Mouse (Mus musculus) spleen, adult 2 months (tissue): ENCODE measurements around the gene Grik3. TPM values are rescaled to one million over a fixed set of nuclear protein-coding genes. Genes with fewer than 3 reads are reported as not detected.
"Not testable (repeated sequence)": the region's sequence is repeated elsewhere in the genome, so short reads cannot be mapped to it uniquely, and the experiment has no call there.

Experiments used
- DNase-seq, 2 experiments: peaks; one replicate each; pipeline versions ENCODE4 v3.0.0 to v3.0.0-alpha.2; 2012 to 2021; ENCODE audit warnings: low spot score in 2 of 2, low read depth in 1 of 2
- H3K27ac ChIP-seq: fragments of 200-500 bp; 2 replicates; pipeline ENCODE4 v1.5.1; 2012; ENCODE audit warnings: low read length, inconsistent platforms; ENCODE audit not compliant: insufficient read depth
- H3K27me3 ChIP-seq: fragments of 200-500 bp; 2 replicates; pipeline ENCODE4 v1.6.1; 2012; ENCODE audit warnings: mild to moderate bottlenecking, moderate library complexity, low read length, inconsistent platforms; ENCODE audit not compliant: control insufficient read depth, insufficient read depth
- H3K36me3 ChIP-seq: fragments of 200-500 bp; 2 replicates; pipeline ENCODE4 v1.6.1; 2012; ENCODE audit warnings: mild to moderate bottlenecking, low read length, inconsistent platforms; ENCODE audit not compliant: control insufficient read depth, insufficient read depth
- H3K4me1 ChIP-seq: fragments of 200-500 bp; 2 replicates; pipeline ENCODE4 v1.6.1; 2011; ENCODE audit warnings: inconsistent platforms; ENCODE audit not compliant: control insufficient read depth, insufficient read depth, insufficient read length
- H3K4me3 ChIP-seq: fragments of 200-500 bp; 2 replicates; pipeline ENCODE4 v1.5.1; 2011; ENCODE audit warnings: mild to moderate bottlenecking, inconsistent platforms; ENCODE audit not compliant: insufficient read depth, insufficient read length; ENCODE audit errors: extremely low read depth
- CTCF ChIP-seq: fragments of 200-500 bp; IDR thresholded peaks from 2 replicates; pipeline ENCODE4 v1.5.1; 2011; ENCODE audit warnings: mild to moderate bottlenecking, inconsistent platforms; ENCODE audit not compliant: insufficient read depth, insufficient read length, insufficient replicate concordance; ENCODE audit errors: extremely low read depth
- POLR2A ChIP-seq: fragments of 200-500 bp; IDR thresholded peaks from 2 replicates; pipeline ENCODE4 v1.6.1; 2011; ENCODE audit warnings: low read depth, low read length, inconsistent platforms
- WGBS: fragments of 180-500 bp; shearing (Covaris S2); methylation state at CpG from one replicate; pipeline ENCODE4 v1.1.7; 2018; 5-methylcytosine and 5-hydroxymethylcytosine counted together
- polyA plus RNA-seq: library from polyadenylated mRNA; depleted of rRNA; stranded (reverse); fragments of >200 nt; gene quantifications from 2 replicates; pipeline ENCODE4 v1.2.3, GENCODE M21; 2012

The Grik3 gene
- polyA plus RNA-seq, 1 experiment: 0.04 TPM

DNA sequence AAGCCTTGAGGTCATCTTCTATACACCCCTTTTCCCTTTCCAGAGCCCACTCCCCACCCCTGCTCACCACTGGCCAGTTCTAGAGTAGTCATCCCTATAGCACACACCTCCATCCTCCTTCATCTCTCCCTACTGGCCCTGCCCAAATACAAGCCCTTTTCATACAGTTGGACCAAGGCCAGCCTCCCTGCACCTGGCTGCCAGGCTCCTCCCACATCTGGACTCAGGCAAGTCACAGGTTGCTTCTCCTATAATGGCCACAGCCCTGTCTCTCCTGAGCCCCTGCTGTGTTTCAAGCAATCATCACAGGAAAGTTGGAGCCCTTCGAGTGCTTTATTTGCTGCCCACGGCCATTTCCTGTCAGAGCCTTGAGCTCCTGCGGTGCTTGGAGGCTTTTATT is 110.8 kb downstream of the Grik3 start:
- H3K4me3 ChIP-seq: no peak overlapping the region
- TF ChIP-seq POLR2A (no peak), CTCF (no peak)
- 25% methylated on average over 3 of the region's 3 CpGs for WGBS
- H3K4me1 ChIP-seq: no peaks in the 10 kb centered on the region
- no peak overlapping the region for H3K27ac ChIP-seq
- no peaks in the 10 kb centered on the region for H3K36me3 ChIP-seq
- no peak for DNase-seq
- H3K27me3 ChIP-seq: no peaks in the 10 kb centered on the region

GRCm38 (mm10) chr4:125604494-125604893 is 114.0 kb downstream of the Grik3 start:
- Histone ChIP-seq H3K4me3 (no peak overlapping the region), H3K4me1 (no peaks in the 10 kb centered on the region), H3K27ac (no peak overlapping the region), H3K36me3 (no peaks in the 10 kb centered on the region), H3K27me3 (no peaks in the 10 kb centered on the region)
- no peak for TF ChIP-seq POLR2A
- 61% methylated on average over 7 of the region's 7 CpGs for WGBS
- no peak for DNase-seq

DNA sequence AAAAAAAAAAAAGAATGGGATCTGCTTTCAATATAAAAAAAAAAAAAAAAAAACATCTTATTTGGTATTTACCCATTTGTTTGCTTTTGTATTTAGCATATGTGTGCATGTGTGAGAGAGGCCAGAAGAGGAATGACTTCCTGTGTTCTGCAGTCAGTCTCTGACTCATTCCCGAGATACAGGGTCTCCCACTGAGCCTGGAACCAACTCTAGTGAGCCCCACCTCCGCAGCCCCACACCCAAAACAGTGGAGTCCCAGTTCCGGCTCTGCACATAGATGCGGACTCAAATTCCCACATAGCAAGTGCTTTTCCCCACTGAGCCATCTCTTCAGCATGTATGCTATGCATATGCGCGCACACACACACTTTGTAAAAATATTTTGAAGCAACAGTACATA is 115.6 kb downstream of the Grik3 start:
- no peak for DNase-seq
- Histone ChIP-seq H3K27ac (no peak overlapping the region), H3K27me3 (no peaks in the 10 kb centered on the region), H3K4me1 (no peaks in the 10 kb centered on the region), H3K36me3 (no peaks in the 10 kb centered on the region), H3K4me3 (no peak overlapping the region)
- no peak for TF ChIP-seq POLR2A
- TF ChIP-seq CTCF: no peak
- 82% methylated on average over 6 of the region's 6 CpGs for WGBS

- H3K36me3 ChIP-seq: no peaks in the 10 kb centered on the region
- no peak for TF ChIP-seq CTCF
- TF ChIP-seq POLR2A: no peak
- no peak overlapping the region for H3K4me3 ChIP-seq
- H3K27ac ChIP-seq: no peak overlapping the region
- H3K27me3 ChIP-seq: no peaks in the 10 kb centered on the region
- H3K4me1 ChIP-seq: no peaks in the 10 kb centered on the region
- WGBS: 55% methylated on average over 10 of the region's 10 CpGs
- no peak for DNase-seq
These were observed 117.0 kb downstream of the Grik3 start for GRCm38 (mm10) chr4:125607397-125608042.

GRCm38 (mm10) chr4:125608896-125609295 is 118.4 kb downstream of the Grik3 start:
- H3K27me3 ChIP-seq, H3K36me3 ChIP-seq, H3K27ac ChIP-seq, DNase-seq, H3K4me3 ChIP-seq, H3K4me1 ChIP-seq: not testable (repeated sequence)
- 72% methylated on average over 3 of the region's 4 CpGs for WGBS

DNA sequence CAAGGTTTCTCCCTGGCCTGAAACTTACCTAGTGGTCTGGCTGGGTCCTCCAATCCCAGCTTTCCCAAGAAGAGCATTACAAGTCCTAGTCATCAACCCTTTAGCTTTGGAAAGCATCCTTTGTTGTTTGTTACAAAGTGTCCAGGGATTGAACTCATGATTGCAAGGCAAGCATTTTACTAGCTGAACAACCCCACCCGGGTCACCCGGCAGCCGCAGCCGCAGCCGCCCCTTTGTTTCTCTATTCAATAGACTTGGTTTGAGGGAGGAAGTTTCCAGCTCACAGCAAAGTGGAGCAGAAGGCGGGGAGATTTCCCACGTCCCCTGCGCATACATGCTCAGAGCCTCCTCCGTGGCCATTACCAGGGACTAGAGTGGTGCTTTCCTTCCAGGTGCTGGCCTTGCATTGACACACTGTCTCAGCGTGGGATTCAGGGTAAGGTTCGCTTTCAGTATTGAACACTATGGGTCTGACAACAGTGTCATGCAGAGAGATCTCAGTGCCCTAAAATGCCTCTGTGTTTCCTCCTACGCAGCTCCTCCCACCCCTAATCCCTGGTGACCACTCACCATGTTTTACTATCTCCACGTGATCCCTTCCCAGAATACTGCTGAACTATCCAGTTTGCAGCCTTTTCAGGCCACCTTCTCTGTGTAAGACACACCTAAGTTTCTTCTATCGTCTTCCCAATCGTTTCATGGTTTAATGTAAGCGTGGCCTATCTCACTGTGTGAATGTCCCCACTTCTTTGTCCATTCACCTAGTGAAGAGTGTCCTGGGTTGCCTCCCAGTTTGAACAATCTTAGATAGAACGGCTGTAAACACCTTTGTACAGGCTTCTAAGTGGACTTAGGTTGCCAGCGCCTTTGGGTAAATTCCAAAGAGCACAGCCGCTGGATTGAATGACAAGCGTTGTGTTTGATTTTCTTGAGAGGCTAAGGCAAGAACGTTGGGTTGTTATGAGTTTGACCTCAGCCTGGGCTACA is 119.1 kb downstream of the Grik3 start:
- no peak for TF ChIP-seq CTCF
- TF ChIP-seq POLR2A: no peak
- Histone ChIP-seq H3K4me1 (no peaks in the 10 kb centered on the region), H3K36me3 (no peaks in the 10 kb centered on the region), H3K4me3 (no peak overlapping the region), H3K27ac (no peak overlapping the region), H3K27me3 (no peaks in the 10 kb centered on the region)
- no peak for DNase-seq
- 76% methylated on average over 21 of the region's 21 CpGs for WGBS

DNA sequence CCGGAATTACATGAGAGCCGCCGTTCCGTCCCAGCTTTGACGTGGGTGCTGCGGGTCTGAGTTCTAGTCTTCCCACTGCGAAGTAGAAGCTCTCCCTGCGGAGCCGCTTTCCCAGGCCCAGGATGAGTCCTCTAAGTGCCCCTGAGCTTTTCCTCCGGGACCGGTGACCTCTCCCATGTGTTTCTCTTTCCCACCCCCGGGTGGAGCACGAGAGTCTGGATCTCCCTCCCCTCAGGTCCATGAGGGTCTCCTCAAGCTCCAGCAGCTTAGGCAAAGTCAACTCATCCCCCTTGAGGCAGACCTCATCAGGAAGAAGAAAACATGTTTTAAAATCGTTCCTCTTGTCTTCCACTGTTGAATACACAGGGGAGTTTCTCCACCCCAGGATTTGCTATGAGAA is 127.4 kb downstream of the Grik3 start:
- no peaks in the 10 kb centered on the region for H3K36me3 ChIP-seq
- H3K4me1 ChIP-seq: no peaks in the 10 kb centered on the region
- no peak overlapping the region for H3K4me3 ChIP-seq
- H3K27me3 ChIP-seq: no peaks in the 10 kb centered on the region
- 82% methylated on average over 14 of the region's 14 CpGs for WGBS
- no peak for DNase-seq
- H3K27ac ChIP-seq: no peak overlapping the region
- TF ChIP-seq CTCF: no peak
- TF ChIP-seq POLR2A: no peak
